ENCODE assay signal across 8 mouse cellular contexts in the genomic region with DNA sequence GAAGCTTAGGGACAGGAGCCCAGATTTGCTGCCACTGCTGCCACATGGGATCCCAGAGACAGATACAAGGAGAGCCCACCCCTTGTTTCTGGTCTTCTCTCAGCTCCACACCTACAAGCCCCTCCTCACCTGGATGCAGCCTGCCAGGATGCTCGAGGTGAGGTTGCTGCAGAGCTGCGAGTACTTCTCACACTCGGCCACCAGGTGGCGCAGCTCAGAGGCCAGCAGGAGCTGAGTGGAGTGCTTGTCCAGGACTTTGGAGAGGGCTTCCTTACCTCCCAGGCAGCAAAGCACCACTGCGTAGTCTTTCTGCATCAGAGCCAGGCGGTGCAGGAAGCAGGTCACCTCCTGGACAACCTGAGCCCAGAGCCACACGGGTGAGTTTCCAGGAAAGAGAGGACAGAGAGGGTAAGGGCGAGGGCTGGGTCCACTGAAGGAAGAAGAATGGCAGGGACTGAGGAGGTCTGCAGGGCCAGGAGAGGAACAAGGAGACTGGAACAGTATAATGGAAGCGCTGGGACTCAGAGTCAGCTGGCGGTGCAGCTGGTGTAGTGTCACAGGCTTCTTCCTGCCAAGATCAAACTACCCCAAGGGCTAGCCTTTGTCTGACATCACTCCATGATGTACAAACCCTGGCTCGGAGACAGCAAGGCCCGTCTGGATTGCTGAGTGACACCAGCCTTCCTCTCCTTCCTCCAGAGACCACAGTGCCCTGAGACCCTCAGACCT. TPM values are rescaled to one million over a fixed set of nuclear protein-coding genes. Genes with fewer than 3 reads are reported as not detected.
DNase-seq lines count a peak whose midpoint lies in the region; ATAC-seq and TF ChIP-seq lines count a peak whose summit lies in the region.
"Had no signal": no experiment of that assay in that cellular context is flagged by ENCODE, and none has a peak within 500 bp of the region (broad histone marks: within the 10 kb centered on the region; RNA-seq: fewer than 3 reads in every experiment).

No protein-coding gene starts in this region.

- DNase-seq in NIH3T3 (ENCODE audit: low read depth): peak; percentile 90
- DNase-seq in c-Kit-positive CD71-positive TER-119-positive erythroid progenitor cells, embryonic 14.5 days (ENCODE audit: low spot score): peak; percentile 63
- DNase-seq in left cerebral cortex, postnatal 10 days (ENCODE audit: extremely low spot score in 1 of 2, low spot score in 2 of 2): peak; percentile 42 to 84
- peak; percentile 82 for DNase-seq in mesoderm, embryonic 11.5 days (ENCODE audit: low read depth, low spot score)

- 36% methylated on average over 12 of the region's 12 CpGs for WGBS in forebrain, embryonic 15.5 days
- WGBS in hindbrain, embryonic 15.5 days: 38% methylated on average over 12 of the region's 12 CpGs
- 43% methylated on average over 12 of the region's 12 CpGs for WGBS in small intestine, adult 2 months

- no peaks in the 10 kb centered on the region; the same call in 1 of the 2 replicates for H3K27me3 ChIP-seq in forebrain, embryonic 15.5 days
- H3K27me3 ChIP-seq in hindbrain, embryonic 15.5 days: no peaks in the 10 kb centered on the region
- 0 out of 2 replicates have a peak, but pooled peaks cover 2% of the 10 kb centered on the region for H3K27me3 ChIP-seq in small intestine, adult 2 months (ENCODE audit: control insufficient read depth, insufficient read depth, low read length)

- no peaks in the 10 kb centered on the region for H3K4me1 ChIP-seq in forebrain, embryonic 15.5 days
- no peaks in the 10 kb centered on the region for H3K4me1 ChIP-seq in hindbrain, embryonic 15.5 days (replicated peaks)
- no peaks in the 10 kb centered on the region; the same call in 1 of the 2 replicates for H3K4me1 ChIP-seq in small intestine, adult 2 months (ENCODE audit: control insufficient read depth, insufficient read depth, insufficient read length, low read length)

- H3K9ac ChIP-seq in forebrain, embryonic 15.5 days (replicated peaks): no peak overlapping the region
- no peak overlapping the region for H3K9ac ChIP-seq in hindbrain, embryonic 15.5 days

- no peak overlapping the region for H3K4me2 ChIP-seq in forebrain, embryonic 15.5 days (replicated peaks)
- no peak overlapping the region for H3K4me2 ChIP-seq in hindbrain, embryonic 15.5 days

- TF ChIP-seq POLR2A in small intestine, adult 2 months (IDR thresholded peaks at IDR 0.05; ENCODE audit: low read depth, low read length): no peak

- peak; percentile 77 for TF ChIP-seq CTCF in small intestine, adult 2 months (IDR thresholded peaks at IDR 0.05; ENCODE audit: extremely low read depth, insufficient read length, insufficient replicate concordance, low read depth, low read length)

- H3K4me3 ChIP-seq in forebrain, embryonic 15.5 days: no peak overlapping the region
- no peak overlapping the region for H3K4me3 ChIP-seq in hindbrain, embryonic 15.5 days
- H3K4me3 ChIP-seq in small intestine, adult 2 months (ENCODE audit: low read depth, low read length): no peak overlapping the region

- ATAC-seq in forebrain, embryonic 15.5 days (replicated peaks): peak; percentile 36
- ATAC-seq in hindbrain, embryonic 15.5 days (ENCODE audit: low FRiP score, low read depth): peak; percentile 52; the same call in 1 of the 2 replicates

- no peak overlapping the region for H3K27ac ChIP-seq in forebrain, embryonic 15.5 days (replicated peaks)
- H3K27ac ChIP-seq in hindbrain, embryonic 15.5 days (replicated peaks): no peak overlapping the region
- no peak overlapping the region for H3K27ac ChIP-seq in small intestine, adult 2 months (ENCODE audit: insufficient read depth, low read depth, low read length)
- H3K27ac ChIP-seq: macrophage had no signal

- H3K36me3 ChIP-seq in forebrain, embryonic 15.5 days: peaks cover 9% of the 10 kb centered on the region; the same call in 1 of the 2 replicates
- H3K36me3 ChIP-seq in hindbrain, embryonic 15.5 days: peaks cover 40% of the 10 kb centered on the region
- no peaks in the 10 kb centered on the region for H3K36me3 ChIP-seq in small intestine, adult 2 months (ENCODE audit: control insufficient read depth, insufficient read depth, low read length)

- intact Hi-C loops in left cerebral cortex, postnatal 10 days (cut with DNase I): no loop called here

- no peaks in the 10 kb centered on the region for H3K9me3 ChIP-seq in forebrain, embryonic 15.5 days
- H3K9me3 ChIP-seq in hindbrain, embryonic 15.5 days: no peaks in the 10 kb centered on the region

RNA-seq across cellular contexts. Expression of a gene that starts 20.4 kb away (rescaled TPM):
- polyA plus RNA-seq in forebrain, embryonic 15.5 days (2015; fragmentation: Nextera tagmentation; extraction: Ambion mirVana): 16.8 and 17.4 TPM in 2 replicates
- 21.0 and 26.5 TPM in 2 replicates for polyA plus RNA-seq in hindbrain, embryonic 15.5 days (2015; fragmentation: Nextera tagmentation; extraction: Ambion mirVana)
- 10 to 100 TPM; 41.7 to 43.5 TPM for total RNA-seq in left cerebral cortex, postnatal 10 days (2021)
- 5.0 and 5.8 TPM in 2 replicates for polyA plus RNA-seq in small intestine, adult 2 months (2012; rRNA removed)

RNA-seq across cellular contexts. Expression of a gene that starts 29.2 kb away (rescaled TPM):
- 32.1 and 33.3 TPM in 2 replicates for polyA plus RNA-seq in forebrain, embryonic 15.5 days (2015; fragmentation: Nextera tagmentation; extraction: Ambion mirVana)
- polyA plus RNA-seq in hindbrain, embryonic 15.5 days (2015; fragmentation: Nextera tagmentation; extraction: Ambion mirVana): 21.8 and 22.4 TPM in 2 replicates
- total RNA-seq in left cerebral cortex, postnatal 10 days (2021): 1 to 10 TPM; 6.0 to 6.2 TPM
- 3.3 and 6.3 TPM in 2 replicates for polyA plus RNA-seq in small intestine, adult 2 months (2012; rRNA removed)

RNA-seq across cellular contexts. Expression of a gene that starts 30.2 kb away (rescaled TPM):
- 3.3 and 5.4 TPM in 2 replicates for polyA plus RNA-seq in forebrain, embryonic 15.5 days (2015; fragmentation: Nextera tagmentation; extraction: Ambion mirVana)
- 2.7 and 4.5 TPM in 2 replicates for polyA plus RNA-seq in hindbrain, embryonic 15.5 days (2015; fragmentation: Nextera tagmentation; extraction: Ambion mirVana)
- 10 to 100 TPM; 39.9 to 44.9 TPM for total RNA-seq in left cerebral cortex, postnatal 10 days (2021)
- 103 and 183 TPM in 2 replicates for polyA plus RNA-seq in small intestine, adult 2 months (2012; rRNA removed)

RNA-seq across cellular contexts. Expression of a gene that starts 38.3 kb away (rescaled TPM):
- 6.5 and 7.5 TPM in 2 replicates for polyA plus RNA-seq in forebrain, embryonic 15.5 days (2015; fragmentation: Nextera tagmentation; extraction: Ambion mirVana)
- 8.6 and 8.9 TPM in 2 replicates for polyA plus RNA-seq in hindbrain, embryonic 15.5 days (2015; fragmentation: Nextera tagmentation; extraction: Ambion mirVana)
- 100 to 1,000 TPM; 115 to 117 TPM for total RNA-seq in left cerebral cortex, postnatal 10 days (2021)
- 0.20 and 0.25 TPM in 2 replicates for polyA plus RNA-seq in small intestine, adult 2 months (2012; rRNA removed)
- polyA plus RNA-seq: macrophage had no signal

Comparison
In these comparisons a context has a peak if more than half of its experiments do, and no peak if none do; other contexts are left out.
1. RNA of a gene that starts 30.2 kb away (polyA plus RNA-seq): 103 to 183 TPM in small intestine, adult 2 months; 2.7 to 4.5 TPM in hindbrain, embryonic 15.5 days and 3.3 to 5.4 TPM in forebrain, embryonic 15.5 days; every median in the first group is over 10 times any median in the second.
2. Peak in every context shown above with its lines, with median percentiles within 50 percentile points of each other: DNase-seq.